Mouse (Mus musculus) ZHBTc4 (cell line): ENCODE results near the gene Cryge.

Source experiments
- DNase-seq: peaks from one replicate; pipeline ENCODE4 v3.0.0-alpha.2; 2011; ENCODE audit warnings: low read depth, low spot score

The Cryge gene

GRCm38 (mm10) chr1:65012726-65013125, 38.2 kb downstream of the Cryge start:
- peak; percentile 64 for DNase-seq

GRCm38 (mm10) chr1:65010153-65010552, 40.8 kb downstream of the Cryge start:
- peak; percentile 92 for DNase-seq

GRCm38 (mm10) chr1:65005575-65005974, 45.4 kb downstream of the Cryge start:
- no peak for DNase-seq

- DNase-seq: no peak
Observed at GRCm38 (mm10) chr1:65004526-65004925, 46.4 kb downstream of the Cryge start.
